Comparison of ENCODE assay signal across 20 mouse cellular contexts in genomic region chr15:12900428-12901196, GRCm38 (mm10).
DNase-seq lines count a peak whose midpoint lies in the region; ATAC-seq and TF ChIP-seq lines count a peak whose summit lies in the region.
"Had no signal": no experiment of that assay in that cellular context is flagged by ENCODE, and none has a peak within 500 bp of the region (broad histone marks: within the 10 kb centered on the region; RNA-seq: fewer than 3 reads in every experiment).

No protein-coding gene starts in this region.

- H3K27ac ChIP-seq in heart, embryonic 10.5 days, result no peak overlapping the region
- no peak overlapping the region; the same call in 1 of the 2 replicates for H3K27ac ChIP-seq in MEL (ENCODE audit: control insufficient read depth, low read depth, low read length)
- H3K27ac ChIP-seq: embryonic facial prominence, embryonic 13.5 days; gastrocnemius, adult 2 months; hindbrain, embryonic 13.5 days; hindbrain, postnatal 0 days had no signal

- H3K4me3 ChIP-seq in heart, embryonic 10.5 days, result no peak overlapping the region
- H3K4me3 ChIP-seq in G1E (ENCODE audit: low read depth, low read length), result peak overlapping the region; percentile 24; the same call in 1 of the 2 replicates
- no peak overlapping the region for H3K4me3 ChIP-seq in MEL (ENCODE audit: control insufficient read depth in 1 of 2, insufficient read depth in 1 of 2, low read depth in 2 of 2, low read length in 2 of 2)
- H3K4me3 ChIP-seq: embryonic facial prominence, embryonic 13.5 days; gastrocnemius, adult 2 months; hindbrain, embryonic 13.5 days had no signal

- no peak overlapping the region for H3K9ac ChIP-seq in MEL (ENCODE audit: control insufficient read depth, low read depth, low read length, poor library complexity, severe bottlenecking)
- H3K9ac ChIP-seq: embryonic facial prominence, embryonic 13.5 days; hindbrain, embryonic 13.5 days had no signal

- no peaks in the 10 kb centered on the region for H3K4me1 ChIP-seq in heart, embryonic 10.5 days
- H3K4me1 ChIP-seq in G1E (ENCODE audit: insufficient read depth, low read depth, low read length), result peaks cover 62% of the 10 kb centered on the region
- peaks cover 4 to 13% of the 10 kb centered on the region in 2 experiments for H3K4me1 ChIP-seq in MEL (ENCODE audit: control insufficient read depth in 1 of 2, insufficient read depth in 2 of 2, low read length in 2 of 2)
- H3K4me1 ChIP-seq: embryonic facial prominence, embryonic 13.5 days; hindbrain, embryonic 13.5 days had no signal

- peaks cover 84% of the 10 kb centered on the region for H3K36me3 ChIP-seq in heart, embryonic 10.5 days
- H3K36me3 ChIP-seq in G1E (replicated peaks) (peaks cover 75% of the 10 kb centered on the region), MEL (ENCODE audit: control insufficient read depth in 1 of 2, insufficient read depth in 2 of 2, low read length in 2 of 2) (peaks cover 9 to 16% of the 10 kb centered on the region in 2 experiments)

- ATAC-seq in G1E (ENCODE audit: extremely low read depth, insufficient number of reproducible peaks, low FRiP score, poor library complexity, severe bottlenecking), result peak; percentile 51
- ATAC-seq in megakaryocyte progenitor cell, adult 5-6 weeks (replicated peaks; ENCODE audit: poor library complexity), result peak; percentile 68
- ATAC-seq: hindbrain, postnatal 0 days; Patski had no signal

- no peaks in the 10 kb centered on the region for H3K9me3 ChIP-seq in heart, embryonic 10.5 days
- peaks cover 5% of the 10 kb centered on the region for H3K9me3 ChIP-seq in G1E (replicated peaks)
- H3K9me3 ChIP-seq in MEL (replicated peaks; ENCODE audit: insufficient read depth, low read length), result no peaks in the 10 kb centered on the region
- H3K9me3 ChIP-seq: embryonic facial prominence, embryonic 13.5 days; hindbrain, embryonic 13.5 days had no signal

- peak; percentile 66 for DNase-seq in heart, embryonic 10.5 days (ENCODE audit: low spot score)
- DNase-seq in heart, adult 11 months, result no peak
- DNase-seq in G1E (ENCODE audit: low spot score), result peak; percentile 64
- peak; percentile 39 for DNase-seq in MEL (ENCODE audit: low read depth, low spot score)
- DNase-seq in adrenal gland, adult 2 months, result no peak
- DNase-seq in adrenal gland, adult 8-10 months, result no peak
- DNase-seq: adrenal gland, postnatal 10 days; cerebellum, adult 11-12 months; cerebellum, adult 9-10 months; cerebellum, postnatal 25 days; gastrocnemius, adult 2 months; gastrocnemius, postnatal 25 days; heart, postnatal 10 days; heart, postnatal 4 days; kidney, adult 11 months had no signal

- H3K27me3 ChIP-seq in heart, embryonic 10.5 days (ENCODE audit: insufficient read depth, poor library complexity, severe bottlenecking), result no peaks in the 10 kb centered on the region
- H3K27me3 ChIP-seq in G1E (ENCODE audit: insufficient read depth, low read length), result no peaks in the 10 kb centered on the region
- H3K27me3 ChIP-seq in MEL (ENCODE audit: control insufficient read depth in 1 of 2, insufficient read depth in 2 of 2, low read length in 2 of 2), result no peaks in the 10 kb centered on the region
- H3K27me3 ChIP-seq: embryonic facial prominence, embryonic 13.5 days; hindbrain, embryonic 13.5 days; Patski had no signal

- TF ChIP-seq EP300 in MEL (IDR thresholded peaks at IDR 0.05; ENCODE audit: low read depth in 1 of 2, low read length in 2 of 2), result no peak

- TF ChIP-seq CTCF in G1E (IDR thresholded peaks at IDR 0.05; ENCODE audit: low read depth, low read length) (no peak), MEL (IDR thresholded peaks at IDR 0.05 in 2 of 3, conservative IDR thresholded peaks at IDR 0.05 in 1 of 3; ENCODE audit: control insufficient read depth in 1 of 3, insufficient read depth in 1 of 3, low read depth in 2 of 3, low read length in 3 of 3, poor library complexity in 1 of 3, severe bottlenecking in 1 of 3) (no peak)

- TF ChIP-seq POLR2A in MEL (IDR thresholded peaks at IDR 0.05; ENCODE audit: control insufficient read depth in 1 of 2, insufficient read depth in 1 of 2, low read depth in 1 of 2, low read length in 2 of 2, poor library complexity in 1 of 2), result no peak

- no peak for TF ChIP-seq RAD21 in MEL (IDR thresholded peaks at IDR 0.05; ENCODE audit: low read depth, low read length)

- no peaks in the 10 kb centered on the region; the same call in 1 of the 2 replicates for H3K79me2 ChIP-seq in MEL (ENCODE audit: control insufficient read depth, insufficient read depth, low read length, poor library complexity)

- WGBS in heart, embryonic 10.5 days, result 92% methylated on average over 18 of the region's 18 CpGs

TF ChIP-seq in MEL, 35 proteins besides CTCF, POLR2A, EP300 and RAD21:
- TF ChIP-seq E2F4 (IDR thresholded peaks at IDR 0.05; ENCODE audit: borderline replicate concordance, low read depth, low read length) (no peak), MXI1 (IDR thresholded peaks at IDR 0.05; ENCODE audit: low read depth, low read length) (no peak), KAT2A (conservative IDR thresholded peaks at IDR 0.05; ENCODE audit: low read depth, low read length) (no peak), USF2 (IDR thresholded peaks at IDR 0.05; ENCODE audit: borderline replicate concordance in 1 of 2, insufficient read depth in 1 of 2, low read depth in 1 of 2, low read length in 2 of 2) (no peak), BHLHE40 (IDR thresholded peaks at IDR 0.05; ENCODE audit: borderline replicate concordance, low read depth, low read length) (no peak)

Comparison
In these comparisons a context has a peak if more than half of its experiments do, and no peak if none do; other contexts are left out.
1. DNase-seq: peak in heart, embryonic 10.5 days (single experiment), G1E (single experiment) and MEL (single experiment); none in heart, adult 11 months (single experiment), adrenal gland, adult 2 months (single experiment) and adrenal gland, adult 8-10 months (single experiment).